Mouse (Mus musculus): ENCODE data around the gene Racgap1. TPM values are rescaled to one million over a fixed set of nuclear protein-coding genes. Genes with fewer than 3 reads are reported as not detected.

The Racgap1 gene
- total RNA-seq, 1 experiment from 2014 or later: 6.6 TPM

Other genes starting within 250 kb of the Racgap1 start
- 1.7 and 2.0 TPM in 2 replicates for gene Nckap5l, start 193.9 kb downstream of the Racgap1 start, total RNA-seq (2017)
- gene Bcdin3d, start 176.9 kb downstream of the Racgap1 start, total RNA-seq (2017): 9.1 and 11.3 TPM in 2 replicates
- not detected in 2 replicates for gene Faim2, start 123.5 kb downstream of the Racgap1 start, total RNA-seq (2017)
- gene Aqp2, start 72.6 kb downstream of the Racgap1 start, total RNA-seq (2017): not detected in 2 replicates
- gene Aqp5, start 60.9 kb downstream of the Racgap1 start, total RNA-seq (2017): not detected in 2 replicates
- not detected in 2 replicates for gene Aqp6, start 50.3 kb downstream of the Racgap1 start, total RNA-seq (2017)
- 0.23 TPM in 1 of 2 replicates, not detected in the other for gene Asic1, start 18.7 kb upstream of the Racgap1 start, total RNA-seq (2017)
- 28.9 and 29.6 TPM in 2 replicates for gene Smarcd1, start 50.5 kb upstream of the Racgap1 start, total RNA-seq (2017)
- not detected in 2 replicates for gene Gm17349, start 53.8 kb upstream of the Racgap1 start, total RNA-seq (2017)
- gene Gpd1, start 65.9 kb upstream of the Racgap1 start, total RNA-seq (2017): 1.1 TPM in 1 of 2 replicates, not detected in the other
- gene Cox14, start 74.0 kb upstream of the Racgap1 start, total RNA-seq (2017): 24.1 and 29.8 TPM in 2 replicates
- gene Cers5, start 121.2 kb upstream of the Racgap1 start, total RNA-seq (2017): 34.4 and 42.8 TPM in 2 replicates
- 1.1 and 2.1 TPM in 2 replicates for gene Lima1, start 223.8 kb upstream of the Racgap1 start, total RNA-seq (2017)

Data from neutrophil, adult 5-6 weeks (primary cell).